Mouse (Mus musculus) olfactory bulb, adult 2 months (tissue): ENCODE data around the gene Jarid2.

Experiments
- CTCF ChIP-seq: fragments of 200-500 bp; IDR thresholded peaks from 2 replicates; pipeline ENCODE4 v1.5.1; 2012; ENCODE audit warnings: low read depth, mild to moderate bottlenecking, low read length, moderate library complexity; ENCODE audit not compliant: insufficient read depth
- POLR2A ChIP-seq: fragments of 200-500 bp; IDR thresholded peaks from 2 replicates; pipeline ENCODE4 v1.6.1; 2012; ENCODE audit warnings: mild to moderate bottlenecking, low read depth, low read length, moderate library complexity; ENCODE audit not compliant: insufficient read depth

- TF ChIP-seq CTCF (no peak), POLR2A (no peak)
Observed at GRCm38 (mm10) chr13:44960542-44961291, 231.4 kb downstream of the Jarid2 start.
